Mouse (Mus musculus) bone marrow macrophage, adult 2 months (primary cell): ENCODE measurements at regions not wholly inside any gene's neighbourhood (a gene's known extent, or its start where the extent isn't known, plus 50 kb on each side); places are given as distances from the start of the nearest gene placed in this dataset.

Experiments used
- CTCF ChIP-seq: IDR thresholded peaks from 2 replicates; pipeline ENCODE4 v1.5.1; 2012; ENCODE audit warnings: low read depth, mild to moderate bottlenecking, low read length, moderate library complexity
- POLR2A ChIP-seq: IDR thresholded peaks from 2 replicates; pipeline ENCODE4 v1.6.1; 2012; ENCODE audit warnings: mild to moderate bottlenecking, low read depth, low read length, borderline replicate concordance

DNA sequence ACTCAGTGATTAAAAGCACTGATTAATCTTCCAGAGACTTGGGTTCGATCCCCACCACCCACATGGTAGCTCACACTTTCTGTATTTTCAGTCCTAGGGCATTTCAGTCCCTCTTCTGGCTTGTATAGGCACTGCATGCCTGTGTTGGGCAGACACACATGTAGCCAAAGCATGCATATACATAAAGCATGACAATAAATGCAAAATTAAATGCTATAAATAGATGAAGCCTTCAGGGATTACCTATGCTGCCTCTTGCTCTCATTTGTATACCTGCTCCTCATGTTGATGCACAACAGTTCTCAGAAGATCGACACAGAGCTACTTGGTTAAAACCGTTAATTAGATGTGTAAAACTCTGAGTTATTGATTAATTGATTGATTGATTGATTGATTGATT lies 206.8 kb upstream of the Lrig3 start:
- TF ChIP-seq CTCF: no peak
- TF ChIP-seq POLR2A: no peak
